In genomic region chr10:4128411-4128810, GRCm38 (mm10) we compare ENCODE assay signal across 10 mouse cellular contexts.
A peak's percentile ranks its signal among the peaks of the same experiment; 100 is the strongest.
DNase-seq lines count a peak whose midpoint lies in the region; ATAC-seq and TF ChIP-seq lines count a peak whose summit lies in the region.
"Had no signal": no experiment of that assay in that cellular context is flagged by ENCODE, and none has a peak within 500 bp of the region (broad histone marks: within the 10 kb centered on the region; RNA-seq: fewer than 3 reads in every experiment).

No protein-coding gene starts in this region.

- peaks cover 30% of the 10 kb centered on the region for H3K4me1 ChIP-seq in hindbrain, embryonic 10.5 days (replicated peaks)
- H3K4me1 ChIP-seq in hindbrain, embryonic 13.5 days (replicated peaks) = peaks cover 6% of the 10 kb centered on the region; the same call in 1 of the 2 replicates
- H3K4me1 ChIP-seq in bone marrow, adult 2 months (ENCODE audit: control insufficient read depth, insufficient read depth, low read length) = peaks cover 6% of the 10 kb centered on the region
- no peaks in the 10 kb centered on the region for H3K4me1 ChIP-seq in midbrain, embryonic 11.5 days (ENCODE audit: control insufficient read depth, insufficient read depth, low read length)

- no peak for TF ChIP-seq POLR2A in bone marrow, adult 2 months (IDR thresholded peaks at IDR 0.05; ENCODE audit: borderline replicate concordance, control insufficient read depth, low read depth, low read length)

- no peak for TF ChIP-seq CTCF in bone marrow, adult 2 months (IDR thresholded peaks at IDR 0.05; ENCODE audit: control insufficient read depth, insufficient read depth, low read length)

- H3K4me3 ChIP-seq in hindbrain, embryonic 10.5 days = no peak overlapping the region
- H3K4me3 ChIP-seq in hindbrain, embryonic 13.5 days = no peak overlapping the region
- no peak overlapping the region for H3K4me3 ChIP-seq in bone marrow, adult 2 months (replicated peaks; ENCODE audit: control insufficient read depth, low read depth, low read length)
- no peak overlapping the region for H3K4me3 ChIP-seq in midbrain, embryonic 11.5 days (ENCODE audit: low read depth, low read length)
- H3K4me3 ChIP-seq: erythroblast, embryonic 14.5 days had no signal

- peak overlapping the region; percentile 56 for H3K27ac ChIP-seq in hindbrain, embryonic 10.5 days
- no peak overlapping the region for H3K27ac ChIP-seq in hindbrain, embryonic 13.5 days
- peak overlapping the region; percentile 54; the same call in 1 of the 2 replicates for H3K27ac ChIP-seq in bone marrow, adult 2 months (ENCODE audit: control insufficient read depth, insufficient read depth, low read depth, low read length, poor library complexity)
- no peak overlapping the region for H3K27ac ChIP-seq in midbrain, embryonic 11.5 days (ENCODE audit: low read depth, low read length)

- H3K4me2 ChIP-seq in hindbrain, embryonic 13.5 days = no peak overlapping the region
- no peak overlapping the region for H3K4me2 ChIP-seq in midbrain, embryonic 11.5 days

- no peaks in the 10 kb centered on the region for H3K9me3 ChIP-seq in hindbrain, embryonic 10.5 days
- H3K9me3 ChIP-seq in hindbrain, embryonic 13.5 days = no peaks in the 10 kb centered on the region
- H3K9me3 ChIP-seq in midbrain, embryonic 11.5 days (ENCODE audit: control insufficient read depth, low read length) = no peaks in the 10 kb centered on the region

- DNase-seq in hindbrain, embryonic 10.5 days (ENCODE audit: low spot score) = no peak
- DNase-seq in B cell, adult 2 months = peak; percentile 10 to 21
- peak; percentile 56 for DNase-seq in kidney, postnatal 10 days
- no peak for DNase-seq in ovary, adult 18-20 months (ENCODE audit: low spot score)
- DNase-seq in thymus, postnatal 0 days (ENCODE audit: low spot score) = no peak
- no peak for DNase-seq in midbrain, embryonic 11.5 days (ENCODE audit: low spot score, missing footprints)
- DNase-seq: cerebellum, postnatal 36 days had no signal

- WGBS in hindbrain, embryonic 10.5 days = 79% methylated on average over 10 of the region's 10 CpGs
- 75% methylated on average over 10 of the region's 10 CpGs for WGBS in hindbrain, embryonic 13.5 days
- WGBS in bone marrow, adult 2 months = 26% methylated on average over 10 of the region's 10 CpGs
- WGBS in midbrain, embryonic 11.5 days = 87% methylated on average over 10 of the region's 10 CpGs

- no peaks in the 10 kb centered on the region for H3K36me3 ChIP-seq in hindbrain, embryonic 10.5 days
- H3K36me3 ChIP-seq in hindbrain, embryonic 13.5 days = no peaks in the 10 kb centered on the region
- no peaks in the 10 kb centered on the region for H3K36me3 ChIP-seq in midbrain, embryonic 11.5 days (ENCODE audit: control insufficient read depth, insufficient read depth, low read length)

- ATAC-seq in hindbrain, embryonic 13.5 days (ENCODE audit: low FRiP score) = no peak
- no peak for ATAC-seq in midbrain, embryonic 11.5 days (ENCODE audit: low FRiP score)

- H3K27me3 ChIP-seq in hindbrain, embryonic 10.5 days (ENCODE audit: insufficient read depth, poor library complexity, severe bottlenecking) = no peaks in the 10 kb centered on the region
- H3K27me3 ChIP-seq in hindbrain, embryonic 13.5 days = no peaks in the 10 kb centered on the region
- H3K27me3 ChIP-seq in midbrain, embryonic 11.5 days (ENCODE audit: control insufficient read depth, insufficient read depth, low read length) = no peaks in the 10 kb centered on the region

- H3K9ac ChIP-seq in hindbrain, embryonic 13.5 days = no peak overlapping the region
- no peak overlapping the region for H3K9ac ChIP-seq in midbrain, embryonic 11.5 days (ENCODE audit: low read length)

Comparison
In these comparisons a context has a peak if more than half of its experiments do, and no peak if none do; other contexts are left out.
1. H3K27ac ChIP-seq: peak in hindbrain, embryonic 10.5 days (single experiment) and bone marrow, adult 2 months (single experiment); none in hindbrain, embryonic 13.5 days (single experiment) and midbrain, embryonic 11.5 days (single experiment).
2. DNase-seq: peak in B cell, adult 2 months (2 of 2) and kidney, postnatal 10 days (single experiment); none in hindbrain, embryonic 10.5 days (single experiment), ovary, adult 18-20 months (single experiment), thymus, postnatal 0 days (single experiment) and midbrain, embryonic 11.5 days (single experiment).